Mouse (Mus musculus) stomach, postnatal 0 days (tissue): ENCODE results near the gene Polk.
A peak's percentile ranks its signal among the peaks of the same experiment; 100 is the strongest.

Experiments
- CTCF ChIP-seq: IDR thresholded peaks from 2 replicates; pipeline ENCODE4 v1.5.1; 2016; ENCODE audit warnings: antibody characterized with exemption, low read depth, mild to moderate bottlenecking, moderate library complexity
- EP300 ChIP-seq: optimal IDR thresholded peaks from 2 replicates; pipeline ENCODE3; 2016; ENCODE audit warnings: antibody characterized with exemption

DNA sequence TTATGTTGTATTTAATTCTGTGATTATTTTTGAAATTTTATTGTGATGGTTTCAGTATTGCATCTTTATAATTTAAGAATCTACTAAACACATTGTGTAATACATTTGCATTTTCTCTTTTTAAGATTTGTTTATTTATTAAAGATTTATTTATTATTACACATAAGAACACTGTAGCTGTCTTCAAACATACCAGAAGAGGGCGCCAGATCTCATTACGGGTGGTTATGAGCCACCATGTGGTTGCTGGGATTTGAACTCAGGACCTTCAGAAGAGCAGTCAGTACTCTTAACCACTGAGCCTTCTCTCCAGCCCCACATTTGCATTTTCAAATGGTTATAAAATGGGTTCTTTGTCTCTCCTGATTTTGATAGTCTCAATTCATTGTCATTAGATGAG lies 2.1 kb upstream of the Polk start:
- TF ChIP-seq EP300 (no peak), CTCF (peak; percentile 62)
